Mouse (Mus musculus): Measurements from ENCODE around the gene Plxnb1. TPM values are rescaled to one million over a fixed set of nuclear protein-coding genes. Genes with fewer than 3 reads are reported as not detected.

Plxnb1 gene
- polyA plus RNA-seq, 2 experiments: 8.2 to 31.0 TPM

- TF ChIP-seq POLR2A (IDR thresholded peaks at IDR 0.05; ENCODE audit: borderline replicate concordance, extremely low read depth, insufficient read depth, insufficient read length): no peak
- Histone ChIP-seq H3K4me3 (replicated peaks; ENCODE audit: low read length) (peak overlapping the region; percentile 17), H3K4me1 (ENCODE audit: control insufficient read depth, insufficient read depth, low read length) (peaks cover 13% of the 10 kb centered on the region; the same call in 1 of the 2 replicates), H3K9ac (ENCODE audit: low read depth, low read length, severe bottlenecking) (peak overlapping the region; percentile 41; the same call in 1 of the 2 replicates), H3K27ac (replicated peaks; ENCODE audit: low read depth, low read length) (peak overlapping the region; percentile 33; the same call in 1 of the 2 replicates), H3K9me3 (ENCODE audit: control insufficient read depth, low read length) (no peaks in the 10 kb centered on the region), H3K27me3 (ENCODE audit: control insufficient read depth, insufficient read depth, low read length) (no peaks in the 10 kb centered on the region), H3K4me2 (replicated peaks; ENCODE audit: low read depth, low read length, severe bottlenecking) (peak overlapping the region; percentile 35), H3K36me3 (ENCODE audit: control insufficient read depth, insufficient read depth, low read length) (peaks cover 56% of the 10 kb centered on the region)
- DNase-seq (ENCODE audit: low spot score): peak; percentile 51
- 10% methylated on average over 7 of the region's 7 CpGs for WGBS
- peak; percentile 65 for ATAC-seq (ENCODE audit: low FRiP score, low read depth)
Observed at GRCm38 (mm10) chr9:109054712-109055111, 40.5 kb upstream of the Plxnb1 start.

- DNase-seq (ENCODE audit: low spot score): no peak
- H3K27ac ChIP-seq (replicated peaks; ENCODE audit: low read depth, low read length): peak overlapping the region; percentile 26; the same call in 1 of the 2 replicates
- H3K4me2 ChIP-seq (replicated peaks; ENCODE audit: low read depth, low read length, severe bottlenecking): peak overlapping the region; percentile 35
- WGBS: 89% methylated on average over 12 of the region's 12 CpGs
- peak overlapping the region; percentile 17 for H3K4me3 ChIP-seq (replicated peaks; ENCODE audit: low read length)
- H3K27me3 ChIP-seq (ENCODE audit: control insufficient read depth, insufficient read depth, low read length): no peaks in the 10 kb centered on the region
- peak overlapping the region; percentile 41; the same call in 1 of the 2 replicates for H3K9ac ChIP-seq (ENCODE audit: low read depth, low read length, severe bottlenecking)
- no peaks in the 10 kb centered on the region for H3K9me3 ChIP-seq (ENCODE audit: control insufficient read depth, low read length)
- peaks cover 13% of the 10 kb centered on the region; the same call in 1 of the 2 replicates for H3K4me1 ChIP-seq (ENCODE audit: control insufficient read depth, insufficient read depth, low read length)
- no peak for TF ChIP-seq POLR2A (IDR thresholded peaks at IDR 0.05; ENCODE audit: borderline replicate concordance, extremely low read depth, insufficient read depth, insufficient read length)
- H3K36me3 ChIP-seq (ENCODE audit: control insufficient read depth, insufficient read depth, low read length): peaks cover 60% of the 10 kb centered on the region
- no peak for ATAC-seq (ENCODE audit: low FRiP score, low read depth)
Observed at GRCm38 (mm10) chr9:109055271-109056030, 39.7 kb upstream of the Plxnb1 start.

GRCm38 (mm10) chr9:109056081-109056690 lies 39.0 kb upstream of the Plxnb1 start:
- no peak overlapping the region for H3K27ac ChIP-seq (replicated peaks; ENCODE audit: low read depth, low read length)

GRCm38 (mm10) chr9:109056916-109057315 lies 38.3 kb upstream of the Plxnb1 start:
- Histone ChIP-seq H3K4me3 (replicated peaks; ENCODE audit: low read length) (no peak overlapping the region), H3K27ac (replicated peaks; ENCODE audit: low read depth, low read length) (no peak overlapping the region), H3K9ac (ENCODE audit: low read depth, low read length, severe bottlenecking) (no peak overlapping the region), H3K4me1 (ENCODE audit: control insufficient read depth, insufficient read depth, low read length) (peaks cover 13% of the 10 kb centered on the region; the same call in 1 of the 2 replicates), H3K9me3 (ENCODE audit: control insufficient read depth, low read length) (no peaks in the 10 kb centered on the region), H3K27me3 (ENCODE audit: control insufficient read depth, insufficient read depth, low read length) (no peaks in the 10 kb centered on the region), H3K36me3 (ENCODE audit: control insufficient read depth, insufficient read depth, low read length) (peaks cover 62% of the 10 kb centered on the region), H3K4me2 (replicated peaks; ENCODE audit: low read depth, low read length, severe bottlenecking) (no peak overlapping the region)
- TF ChIP-seq POLR2A (IDR thresholded peaks at IDR 0.05; ENCODE audit: borderline replicate concordance, extremely low read depth, insufficient read depth, insufficient read length): no peak
- DNase-seq (ENCODE audit: low spot score): no peak
- 75% methylated on average over 4 of the region's 4 CpGs for WGBS
- no peak for ATAC-seq (ENCODE audit: low FRiP score, low read depth)

More at GRCm38 (mm10) chr9:109056081-109056690, 39.0 kb upstream of the Plxnb1 start:
- Histone ChIP-seq H3K36me3 (ENCODE audit: control insufficient read depth, insufficient read depth, low read length) (peaks cover 65% of the 10 kb centered on the region), H3K9ac (ENCODE audit: low read depth, low read length, severe bottlenecking) (no peak overlapping the region), H3K9me3 (ENCODE audit: control insufficient read depth, low read length) (no peaks in the 10 kb centered on the region), H3K4me2 (replicated peaks; ENCODE audit: low read depth, low read length, severe bottlenecking) (no peak overlapping the region), H3K27me3 (ENCODE audit: control insufficient read depth, insufficient read depth, low read length) (no peaks in the 10 kb centered on the region), H3K4me1 (ENCODE audit: control insufficient read depth, insufficient read depth, low read length) (peaks cover 13% of the 10 kb centered on the region; the same call in 1 of the 2 replicates), H3K4me3 (replicated peaks; ENCODE audit: low read length) (no peak overlapping the region)
- ATAC-seq (ENCODE audit: low FRiP score, low read depth) (no peak), DNase-seq (ENCODE audit: low spot score) (no peak)
- no peak for TF ChIP-seq POLR2A (IDR thresholded peaks at IDR 0.05; ENCODE audit: borderline replicate concordance, extremely low read depth, insufficient read depth, insufficient read length)
- WGBS: 91% methylated on average over 17 of the region's 17 CpGs

GRCm38 (mm10) chr9:109057543-109057942 lies 37.6 kb upstream of the Plxnb1 start:
- Histone ChIP-seq H3K36me3 (ENCODE audit: control insufficient read depth, insufficient read depth, low read length) (peaks cover 57% of the 10 kb centered on the region), H3K27ac (replicated peaks; ENCODE audit: low read depth, low read length) (no peak overlapping the region), H3K4me3 (replicated peaks; ENCODE audit: low read length) (no peak overlapping the region), H3K9me3 (ENCODE audit: control insufficient read depth, low read length) (no peaks in the 10 kb centered on the region), H3K27me3 (ENCODE audit: control insufficient read depth, insufficient read depth, low read length) (no peaks in the 10 kb centered on the region), H3K4me1 (ENCODE audit: control insufficient read depth, insufficient read depth, low read length) (peaks cover 13% of the 10 kb centered on the region; the same call in 1 of the 2 replicates), H3K9ac (ENCODE audit: low read depth, low read length, severe bottlenecking) (no peak overlapping the region), H3K4me2 (replicated peaks; ENCODE audit: low read depth, low read length, severe bottlenecking) (no peak overlapping the region)
- DNase-seq (ENCODE audit: low spot score) (no peak), ATAC-seq (ENCODE audit: low FRiP score, low read depth) (no peak)
- TF ChIP-seq POLR2A (IDR thresholded peaks at IDR 0.05; ENCODE audit: borderline replicate concordance, extremely low read depth, insufficient read depth, insufficient read length): no peak
- WGBS: 92% methylated on average over 5 of the region's 5 CpGs

Data from limb, embryonic 14.5 days (tissue).